Mouse (Mus musculus) olfactory bulb, adult 2 months (tissue): ENCODE measurements around the gene Il2ra. TPM values are rescaled to one million over a fixed set of nuclear protein-coding genes. Genes with fewer than 3 reads are reported as not detected.
"Not testable (repeated sequence)": the region's sequence is repeated elsewhere in the genome, so short reads cannot be mapped to it uniquely, and the experiment has no call there.

Experiments
- H3K27ac ChIP-seq: fragments of 200-500 bp; 2 replicates; pipeline ENCODE4 v1.5.1; 2012; ENCODE audit warnings: low read depth, low read length; ENCODE audit not compliant: insufficient read depth
- H3K4me1 ChIP-seq: fragments of 200-500 bp; 2 replicates; pipeline ENCODE4 v1.6.1; 2012; ENCODE audit warnings: low read length; ENCODE audit not compliant: control insufficient read depth, insufficient read depth
- H3K4me3 ChIP-seq: fragments of 200-500 bp; 2 replicates; pipeline ENCODE4 v1.5.1; 2012; ENCODE audit warnings: mild to moderate bottlenecking, low read depth, low read length, moderate library complexity; ENCODE audit not compliant: insufficient read depth
- CTCF ChIP-seq: fragments of 200-500 bp; IDR thresholded peaks from 2 replicates; pipeline ENCODE4 v1.5.1; 2012; ENCODE audit warnings: low read depth, mild to moderate bottlenecking, low read length, moderate library complexity; ENCODE audit not compliant: insufficient read depth
- POLR2A ChIP-seq: fragments of 200-500 bp; IDR thresholded peaks from 2 replicates; pipeline ENCODE4 v1.6.1; 2012; ENCODE audit warnings: mild to moderate bottlenecking, low read depth, low read length, moderate library complexity; ENCODE audit not compliant: insufficient read depth
- WGBS: fragments of 180-500 bp; shearing (Covaris S2); methylation state at CpG from one replicate; pipeline ENCODE4 v1.1.7; 2018; 5-methylcytosine and 5-hydroxymethylcytosine counted together
- polyA plus RNA-seq: library from polyadenylated mRNA; stranded (reverse); fragments of >200 nt; gene quantifications from 2 replicates; pipeline ENCODE4 v1.2.4, GENCODE M21; 2012; ENCODE audit warnings: low replicate concordance; ENCODE audit not compliant: missing spikeins, insufficient read depth, insufficient read length

The Il2ra gene
- polyA plus RNA-seq, 1 experiment, result not detected

- no peak for TF ChIP-seq POLR2A
- no peak for TF ChIP-seq CTCF
- 87% methylated on average over 5 of the region's 5 CpGs for WGBS
- peaks cover 9% of the 10 kb centered on the region for H3K4me1 ChIP-seq
- H3K4me3 ChIP-seq, result no peak overlapping the region
- H3K27ac ChIP-seq, result no peak overlapping the region
Observed at GRCm38 (mm10) chr2:11708538-11708937, 65.9 kb downstream of the Il2ra start.

GRCm38 (mm10) chr2:11710101-11710500 is 67.5 kb downstream of the Il2ra start:
- 57% methylated on average over 4 of the region's 4 CpGs for WGBS
- not testable (repeated sequence) for H3K4me3 ChIP-seq, H3K27ac ChIP-seq, H3K4me1 ChIP-seq

DNA sequence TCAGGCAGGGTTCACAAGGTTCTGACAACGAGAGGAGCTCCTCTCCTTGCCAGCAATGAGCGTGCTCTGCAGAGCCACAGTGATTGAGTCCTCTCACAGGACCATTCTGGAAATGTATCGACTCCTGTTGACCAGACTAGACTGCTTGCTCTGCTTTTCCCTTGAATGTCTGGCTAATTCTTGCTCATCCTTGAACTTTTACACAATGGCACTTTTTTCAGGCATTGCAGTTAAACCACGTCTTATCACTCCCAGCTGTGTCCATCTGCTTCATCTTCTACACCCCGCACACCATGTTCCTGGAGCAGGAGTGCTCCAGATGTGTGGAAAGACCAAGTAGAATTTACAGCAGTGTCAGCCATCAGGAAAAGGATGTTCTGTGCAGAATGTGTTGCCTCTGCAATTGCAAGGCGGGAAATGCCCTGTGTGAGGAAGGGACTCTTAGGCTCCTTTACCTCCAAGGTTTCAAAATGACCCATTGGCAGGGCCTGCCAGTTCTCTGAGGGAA is 69.9 kb downstream of the Il2ra start:
- Histone ChIP-seq H3K27ac (no peak overlapping the region), H3K4me3 (no peak overlapping the region), H3K4me1 (no peaks in the 10 kb centered on the region)
- TF ChIP-seq POLR2A, result no peak
- WGBS, result 87% methylated on average over 6 of the region's 6 CpGs

- Histone ChIP-seq H3K27ac (no peak overlapping the region), H3K4me3 (no peak overlapping the region), H3K4me1 (no peaks in the 10 kb centered on the region)
- TF ChIP-seq CTCF (no peak), POLR2A (no peak)
- 71% methylated on average over 3 of the region's 3 CpGs for WGBS
Observed at GRCm38 (mm10) chr2:11713021-11713420, 70.4 kb downstream of the Il2ra start.

DNA sequence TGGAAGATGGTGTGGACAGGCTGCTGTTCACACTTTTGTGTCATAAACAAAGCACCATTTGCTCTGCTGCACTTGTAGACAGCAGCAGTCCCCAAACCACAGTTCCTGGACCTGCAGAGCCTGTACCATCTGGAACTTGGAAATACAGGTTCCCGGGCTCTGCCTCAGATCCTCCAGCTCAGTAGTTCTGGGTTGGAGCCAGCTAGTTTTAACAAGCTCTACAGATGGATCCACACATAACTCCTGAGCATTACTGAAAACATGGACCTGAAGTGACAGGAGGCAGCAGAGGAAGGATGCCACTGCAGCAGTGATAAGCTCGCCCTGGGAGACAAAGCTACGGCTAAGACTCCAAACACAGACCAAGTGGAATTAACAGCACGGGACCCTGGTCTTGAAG is 71.9 kb downstream of the Il2ra start:
- Histone ChIP-seq H3K4me3 (no peak overlapping the region), H3K4me1 (no peaks in the 10 kb centered on the region), H3K27ac (no peak overlapping the region)
- 90% methylated on average over 4 of the region's 4 CpGs for WGBS
- TF ChIP-seq CTCF (no peak), POLR2A (no peak)

DNA sequence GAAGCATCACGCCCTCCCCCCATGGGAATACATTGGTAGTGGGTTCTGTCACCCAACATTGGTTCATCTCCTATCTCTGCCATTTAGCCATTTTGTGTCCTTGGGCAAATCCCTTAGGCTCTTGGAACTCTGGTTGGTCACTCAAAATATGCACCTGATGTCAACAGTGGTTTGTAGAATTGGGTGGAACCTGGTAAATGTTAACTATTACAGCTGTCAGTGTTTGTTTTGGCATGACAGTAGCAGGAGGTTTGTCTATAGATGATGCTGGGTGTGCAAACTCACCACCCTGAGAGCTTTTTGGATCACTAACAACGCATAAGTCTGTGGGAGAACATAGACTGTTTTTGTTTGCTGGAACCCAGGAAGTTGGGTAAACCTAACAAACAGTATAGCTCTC is 76.0 kb downstream of the Il2ra start:
- Histone ChIP-seq H3K4me3 (no peak overlapping the region), H3K4me1 (no peaks in the 10 kb centered on the region), H3K27ac (no peak overlapping the region)
- TF ChIP-seq POLR2A (no peak), CTCF (no peak)
- 89% methylated on average over 2 of the region's 2 CpGs for WGBS

- WGBS, result 91% methylated on average over 9 of the region's 9 CpGs
- Histone ChIP-seq H3K4me1 (no peaks in the 10 kb centered on the region), H3K4me3 (no peak overlapping the region), H3K27ac (no peak overlapping the region)
- TF ChIP-seq CTCF (no peak), POLR2A (no peak)
Observed at GRCm38 (mm10) chr2:11722564-11722963, 80.0 kb downstream of the Il2ra start.

DNA sequence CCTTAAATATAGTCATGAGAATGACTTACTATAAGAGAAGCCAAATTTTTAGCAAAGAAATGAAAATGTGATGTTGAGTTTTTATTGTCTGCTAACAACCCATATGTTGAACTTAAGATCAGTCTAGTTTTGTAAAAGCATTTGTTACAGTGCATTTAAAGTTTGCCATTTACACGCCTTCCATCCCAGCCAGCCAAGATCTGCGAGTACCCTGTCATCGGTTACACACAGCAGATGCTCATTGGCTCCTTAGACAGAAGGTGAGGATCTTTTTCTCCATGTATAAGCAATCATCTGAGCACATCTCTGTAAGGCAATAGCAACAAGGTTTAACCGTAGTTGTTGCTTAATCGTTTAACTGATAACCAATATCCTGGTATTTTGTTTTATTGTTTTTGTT is 85.0 kb downstream of the Il2ra start:
- 95% methylated on average over 5 of the region's 5 CpGs for WGBS
- H3K4me1 ChIP-seq, result no peaks in the 10 kb centered on the region
- TF ChIP-seq POLR2A (no peak), CTCF (no peak)
- no peak overlapping the region for H3K27ac ChIP-seq
- no peak overlapping the region for H3K4me3 ChIP-seq

DNA sequence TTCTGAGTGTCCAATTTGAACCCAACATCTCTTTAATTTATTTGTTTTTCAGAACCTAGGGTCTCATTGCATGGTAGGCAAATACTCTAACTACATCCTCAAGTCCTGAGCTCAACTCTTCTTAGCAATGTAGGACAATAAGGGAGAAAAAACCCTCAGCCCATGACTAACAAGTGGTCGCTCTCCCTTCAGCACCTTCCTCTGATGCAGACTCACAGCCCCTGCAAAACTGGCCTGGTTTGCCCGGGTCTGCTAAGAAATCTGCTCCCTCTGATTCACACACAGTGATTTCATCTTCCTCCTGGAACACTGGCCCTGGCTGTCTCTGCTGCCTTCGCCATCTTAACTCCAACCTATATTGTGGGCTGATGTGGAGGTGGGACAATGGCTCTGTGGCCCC is 86.5 kb downstream of the Il2ra start:
- H3K4me1 ChIP-seq, result no peaks in the 10 kb centered on the region
- no peak for TF ChIP-seq POLR2A
- H3K27ac ChIP-seq, result no peak overlapping the region
- no peak overlapping the region for H3K4me3 ChIP-seq
- 76% methylated on average over 3 of the region's 3 CpGs for WGBS

GRCm38 (mm10) chr2:11732978-11733377 is 90.4 kb downstream of the Il2ra start:
- H3K4me3 ChIP-seq, result no peak overlapping the region
- H3K4me1 ChIP-seq, result no peaks in the 10 kb centered on the region
- WGBS, result 54% methylated on average over 5 of the region's 5 CpGs
- no peak overlapping the region for H3K27ac ChIP-seq
- TF ChIP-seq POLR2A, result no peak
